Mouse (Mus musculus) MEL (cell line): Measurements from ENCODE around the gene Hnrnpr. TPM values are rescaled to one million over a fixed set of nuclear protein-coding genes. Genes with fewer than 3 reads are reported as not detected.

Source experiments
- DNase-seq: peaks from one replicate; pipeline ENCODE4 v3.0.0; 2011; ENCODE audit warnings: low read depth, low spot score
- H3K27ac ChIP-seq: 2 replicates; pipeline ENCODE4 v1.5.1; 2012; ENCODE audit warnings: low read depth, mild to moderate bottlenecking, control low read depth, low read length, moderate library complexity; ENCODE audit not compliant: control insufficient read depth
- H3K27me3 ChIP-seq, 2 experiments: fragments of 150-350 bp in 1 of 2; sonication (generic) in 1 of 2; 2 replicates each; pipeline ENCODE4 v1.6.1; 2012; ENCODE audit warnings: low read length in 2 of 2, mild to moderate bottlenecking in 2 of 2, improper control_type of control experiment in 1 of 2, moderate library complexity in 1 of 2; ENCODE audit not compliant: insufficient read depth in 2 of 2, control insufficient read depth in 1 of 2
- H3K36me3 ChIP-seq, 2 experiments: 2 replicates each; pipeline ENCODE4 v1.6.1; 2012 to 2014; ENCODE audit warnings: low read length in 2 of 2, improper control_type of control experiment in 1 of 2, inconsistent platforms in 1 of 2, mild to moderate bottlenecking in 1 of 2; ENCODE audit not compliant: insufficient read depth in 2 of 2, control insufficient read depth in 1 of 2
- H3K4me1 ChIP-seq, 2 experiments: fragments of 150-350 bp in 1 of 2; sonication (generic) in 1 of 2; 2 replicates each; pipeline ENCODE4 v1.6.1; 2012; ENCODE audit warnings: low read length in 2 of 2, improper control_type of control experiment in 1 of 2, mild to moderate bottlenecking in 1 of 2; ENCODE audit not compliant: insufficient read depth in 2 of 2, control insufficient read depth in 1 of 2
- H3K4me3 ChIP-seq, 2 experiments: fragments of 150-350 bp in 1 of 2; sonication (generic) in 1 of 2; 2 replicates each; pipeline ENCODE4 v1.5.1; 2012; ENCODE audit warnings: low read depth in 2 of 2, low read length in 2 of 2, mild to moderate bottlenecking in 2 of 2, moderate library complexity in 2 of 2, control low read depth in 1 of 2, improper control_type of control experiment in 1 of 2; ENCODE audit not compliant: control insufficient read depth in 1 of 2, insufficient read depth in 1 of 2
- H3K79me2 ChIP-seq: 2 replicates; pipeline ENCODE4 v1.6.1; 2012; ENCODE audit warnings: mild to moderate bottlenecking, low read length, moderate library complexity; ENCODE audit not compliant: control insufficient read depth, poor library complexity, insufficient read depth
- H3K9ac ChIP-seq: 2 replicates; pipeline ENCODE4 v1.6.1; 2012; ENCODE audit warnings: low read depth, mild to moderate bottlenecking, control low read depth, low read length, moderate library complexity; ENCODE audit not compliant: control insufficient read depth, poor library complexity, severe bottlenecking
- H3K9me3 ChIP-seq: fragments of 150-350 bp; sonication (generic); replicated peaks from 2 replicates; pipeline ENCODE4 v1.6.1; 2012; ENCODE audit warnings: mild to moderate bottlenecking, low read length, improper control_type of control experiment, moderate library complexity; ENCODE audit not compliant: insufficient read depth
- BHLHE40 ChIP-seq: IDR thresholded peaks from 2 replicates; pipeline ENCODE4 v1.6.1; 2012; ENCODE audit warnings: low read depth, mild to moderate bottlenecking, inconsistent platforms, low read length, improper control_type of control experiment, borderline replicate concordance
- CHD1 ChIP-seq: IDR thresholded peaks from 2 replicates; pipeline ENCODE4 v1.6.1; 2012; ENCODE audit warnings: low read depth, mild to moderate bottlenecking, inconsistent platforms, low read length, improper control_type of control experiment
- CHD2 ChIP-seq: IDR thresholded peaks from 2 replicates; pipeline ENCODE4 v1.6.1; 2011; ENCODE audit warnings: low read length, improper control_type of control experiment
- CTCF ChIP-seq, 3 experiments: IDR thresholded peaks in 2 of 3; conservative IDR thresholded peaks in 1 of 3; 2 replicates each; pipeline ENCODE4 v1.5.1; 2011 to 2012; ENCODE audit warnings: low read length in 3 of 3, low read depth in 2 of 3, mild to moderate bottlenecking in 2 of 3, improper control_type of control experiment in 1 of 3, inconsistent platforms in 1 of 3, mixed read lengths in 1 of 3, moderate library complexity in 1 of 3; ENCODE audit not compliant: control insufficient read depth in 1 of 3, insufficient read depth in 1 of 3, poor library complexity in 1 of 3, severe bottlenecking in 1 of 3
- E2F4 ChIP-seq: IDR thresholded peaks from 2 replicates; pipeline ENCODE4 v1.6.1; 2011; ENCODE audit warnings: low read depth, low read length, improper control_type of control experiment, borderline replicate concordance
- ELF1 ChIP-seq: IDR thresholded peaks from 2 replicates; pipeline ENCODE4 v1.6.1; 2014; ENCODE audit warnings: low read depth, mild to moderate bottlenecking, inconsistent platforms, low read length, improper control_type of control experiment, moderate library complexity
- EP300 ChIP-seq, 2 experiments: IDR thresholded peaks; 2 replicates each; pipeline ENCODE4 v1.6.1; 2011; ENCODE audit warnings: improper control_type of control experiment in 2 of 2, low read length in 2 of 2, low read depth in 1 of 2, mild to moderate bottlenecking in 1 of 2
- ETS1 ChIP-seq: IDR thresholded peaks from 2 replicates; pipeline ENCODE4 v1.6.1; 2012; ENCODE audit warnings: low read depth, mild to moderate bottlenecking, inconsistent platforms, low read length, improper control_type of control experiment, moderate library complexity
- GATA1 ChIP-seq: IDR thresholded peaks from 2 replicates; pipeline ENCODE4 v1.6.1; 2011; ENCODE audit warnings: low read depth, low read length, improper control_type of control experiment
- HCFC1 ChIP-seq: IDR thresholded peaks from 2 replicates; pipeline ENCODE4 v1.6.1; 2012; ENCODE audit warnings: low read depth, mild to moderate bottlenecking, inconsistent platforms, low read length, improper control_type of control experiment, moderate library complexity
- JUND ChIP-seq: IDR thresholded peaks from 2 replicates; pipeline ENCODE4 v1.6.1; 2011; ENCODE audit warnings: low read depth, mild to moderate bottlenecking, improper control_type of control experiment, low read length
- KAT2A ChIP-seq: conservative IDR thresholded peaks from 2 replicates; pipeline ENCODE4 v1.6.1; 2012; ENCODE audit warnings: low read depth, low read length, improper control_type of control experiment, inconsistent platforms
- MAFK ChIP-seq: IDR thresholded peaks from 2 replicates; pipeline ENCODE4 v1.6.1; 2011; ENCODE audit warnings: low read depth, mild to moderate bottlenecking, low read length, improper control_type of control experiment, borderline replicate concordance
- MAX ChIP-seq: IDR thresholded peaks from 2 replicates; pipeline ENCODE4 v1.6.1; 2011; ENCODE audit warnings: low read length, improper control_type of control experiment
- MYB ChIP-seq: IDR thresholded peaks from 2 replicates; pipeline ENCODE4 v1.6.1; 2011; ENCODE audit warnings: mild to moderate bottlenecking, low read depth, low read length, improper control_type of control experiment
- MYC ChIP-seq: IDR thresholded peaks from 2 replicates; pipeline ENCODE4 v1.6.1; 2011; ENCODE audit warnings: low read depth, mild to moderate bottlenecking, low read length, improper control_type of control experiment, moderate library complexity
- NELFE ChIP-seq: IDR thresholded peaks from 2 replicates; pipeline ENCODE4 v1.6.1; 2011; ENCODE audit warnings: low read depth, low read length, improper control_type of control experiment
- NRF1 ChIP-seq: IDR thresholded peaks from 2 replicates; pipeline ENCODE4 v1.6.1; 2014; ENCODE audit warnings: low read depth, mild to moderate bottlenecking, inconsistent platforms, low read length, improper control_type of control experiment, moderate library complexity; ENCODE audit not compliant: poor library complexity, insufficient read depth, severe bottlenecking
- POLR2A ChIP-seq, 2 experiments: IDR thresholded peaks; 2 replicates each; pipeline ENCODE4 v1.6.1; 2011 to 2012; ENCODE audit warnings: low read length in 2 of 2, mild to moderate bottlenecking in 2 of 2, control low read depth in 1 of 2, improper control_type of control experiment in 1 of 2, low read depth in 1 of 2, moderate library complexity in 1 of 2; ENCODE audit not compliant: control insufficient read depth in 1 of 2, insufficient read depth in 1 of 2, poor library complexity in 1 of 2
- POLR2AphosphoS5 ChIP-seq: IDR thresholded peaks from 2 replicates; pipeline ENCODE4 v1.6.1; 2012; ENCODE audit warnings: low read depth, borderline replicate concordance, mild to moderate bottlenecking, inconsistent platforms, low read length, moderate library complexity, mixed read lengths
- RAD21 ChIP-seq: IDR thresholded peaks from 2 replicates; pipeline ENCODE4 v1.6.1; 2011; ENCODE audit warnings: mild to moderate bottlenecking, low read depth, low read length, improper control_type of control experiment
- SMC3 ChIP-seq: IDR thresholded peaks from 2 replicates; pipeline ENCODE4 v1.6.1; 2011; ENCODE audit warnings: low read depth, low read length, improper control_type of control experiment
- TAL1 ChIP-seq: IDR thresholded peaks from 2 replicates; pipeline ENCODE4 v1.6.1; 2012; ENCODE audit warnings: mild to moderate bottlenecking, inconsistent platforms, low read length, moderate library complexity, mixed read lengths
- TBP ChIP-seq: IDR thresholded peaks from 2 replicates; pipeline ENCODE4 v1.8.0; 2011; ENCODE audit warnings: low read depth, low read length, improper control_type of control experiment
- TCF12 ChIP-seq: IDR thresholded peaks from 2 replicates; pipeline ENCODE4 v1.6.1; 2014; ENCODE audit warnings: low read depth, mild to moderate bottlenecking, inconsistent platforms, low read length, improper control_type of control experiment, moderate library complexity
- UBTF ChIP-seq: IDR thresholded peaks from 2 replicates; pipeline ENCODE4 v1.6.1; 2012; ENCODE audit warnings: low read depth, mild to moderate bottlenecking, inconsistent platforms, low read length, improper control_type of control experiment, moderate library complexity, borderline replicate concordance; ENCODE audit not compliant: insufficient read depth
- USF1 ChIP-seq: IDR thresholded peaks from 2 replicates; pipeline ENCODE4 v1.6.1; 2014; ENCODE audit warnings: low read depth, mild to moderate bottlenecking, inconsistent platforms, low read length, improper control_type of control experiment, moderate library complexity
- ZC3H11A ChIP-seq: IDR thresholded peaks from 2 replicates; pipeline ENCODE4 v1.6.1; 2012; ENCODE audit warnings: low read depth, mild to moderate bottlenecking, inconsistent platforms, low read length, improper control_type of control experiment
- ZKSCAN1 ChIP-seq: IDR thresholded peaks from 2 replicates; pipeline ENCODE4 v1.6.1; 2012; ENCODE audit warnings: low read depth, mild to moderate bottlenecking, inconsistent platforms, low read length, improper control_type of control experiment, moderate library complexity
- ZMIZ1 ChIP-seq: IDR thresholded peaks from 2 replicates; pipeline ENCODE4 v1.6.1; 2012; ENCODE audit warnings: low read depth, mild to moderate bottlenecking, inconsistent platforms, low read length, improper control_type of control experiment, moderate library complexity
- ZNF384 ChIP-seq: IDR thresholded peaks from 2 replicates; pipeline ENCODE4 v1.6.1; 2012; ENCODE audit warnings: low read depth, mild to moderate bottlenecking, inconsistent platforms, low read length, improper control_type of control experiment
- polyA plus RNA-seq, 2 experiments: library from polyadenylated mRNA; stranded (reverse) in 1 of 2; unstranded in 1 of 2; fragments of >175 nt in 1 of 2; fragments of >200 nt in 1 of 2; gene quantifications; 2 replicates each; pipeline versions ENCODE4 v1.2.1 to v1.2.4; 2012; ENCODE audit warnings: low replicate concordance in 2 of 2, low read depth in 1 of 2; ENCODE audit not compliant: insufficient read length in 2 of 2, insufficient read depth in 1 of 2, missing spikeins in 1 of 2
- total RNA-seq: library from RNA; depleted of rRNA; stranded (reverse); fragments of 300-350 nt; gene quantifications from 2 replicates; pipeline ENCODE4 v1.2.3, GENCODE M21; 2012

Hnrnpr gene
- total and polyA plus RNA-seq, 3 experiments = 97.2 to 366 (median 148) TPM

- Histone ChIP-seq H3K4me3 (peak overlapping the region; percentile 76 to 95), H3K27ac (peak overlapping the region; percentile 28; the same call in 1 of the 2 replicates), H3K4me1 (peaks cover 0 to 11% of the 10 kb centered on the region in 2 experiments; a peak in 2 of 4 replicates), H3K79me2 (peaks cover 4% of the 10 kb centered on the region), H3K9ac (peak overlapping the region; percentile 72), H3K9me3 (no peaks in the 10 kb centered on the region), H3K27me3 (no peaks in the 10 kb centered on the region; a peak in 2 of 4 replicates)
- no peak for DNase-seq
- no peak for TF ChIP-seq GATA1
- peak; percentile 26; the same call in 1 of the 2 replicates for TF ChIP-seq ZMIZ1
- TF ChIP-seq, all 39 proteins: peak for 1
- H3K36me3 ChIP-seq = peaks cover 2 to 10% of the 10 kb centered on the region in 2 experiments; a peak in 3 of 4 replicates
Observed at GRCm38 (mm10) chr4:136284891-136285290, 25.9 kb upstream of the Hnrnpr start.

GRCm38 (mm10) chr4:136285348-136285810 is 25.4 kb upstream of the Hnrnpr start:
- peak; percentile 94 for DNase-seq
- H3K4me1 ChIP-seq = peaks cover 0 to 11% of the 10 kb centered on the region in 2 experiments; a peak in 2 of 4 replicates
- no peaks in the 10 kb centered on the region for H3K9me3 ChIP-seq
- H3K9ac ChIP-seq = peak overlapping the region; percentile 74
- peaks cover 4% of the 10 kb centered on the region for H3K79me2 ChIP-seq
- H3K4me3 ChIP-seq = peak overlapping the region; percentile 76 to 95
- H3K27ac ChIP-seq = peak overlapping the region; percentile 62
- peaks cover 2 to 10% of the 10 kb centered on the region in 2 experiments; a peak in 3 of 4 replicates for H3K36me3 ChIP-seq
- H3K27me3 ChIP-seq = no peaks in the 10 kb centered on the region; a peak in 2 of 4 replicates
- no peak for TF ChIP-seq EP300 (IDR thresholded peaks at IDR 0.05; ENCODE audit: low read depth in 1 of 2, low read length in 2 of 2)
- TF ChIP-seq CTCF (IDR thresholded peaks at IDR 0.05 in 2 of 3, conservative IDR thresholded peaks at IDR 0.05 in 1 of 3; ENCODE audit: control insufficient read depth in 1 of 3, insufficient read depth in 1 of 3, low read depth in 2 of 3, low read length in 3 of 3, poor library complexity in 1 of 3, severe bottlenecking in 1 of 3) = no peak
- no peak for TF ChIP-seq BHLHE40
- no peak for TF ChIP-seq MAFK
- no peak for TF ChIP-seq ETS1
- TF ChIP-seq POLR2A (IDR thresholded peaks at IDR 0.05; ENCODE audit: control insufficient read depth in 1 of 2, insufficient read depth in 1 of 2, low read depth in 1 of 2, low read length in 2 of 2, poor library complexity in 1 of 2) = peak in 1 of 2 experiments; percentile 42; a peak in 1 of 4 replicates
- no peak for TF ChIP-seq TBP
- TF ChIP-seq USF1 = peak; percentile 35; the same call in 1 of the 2 replicates
- TF ChIP-seq NELFE = peak; percentile 42; the same call in 1 of the 2 replicates
- TF ChIP-seq MYC = no peak; the same call in 1 of the 2 replicates
- peak; percentile 95 for TF ChIP-seq KAT2A
- TF ChIP-seq HCFC1 = peak; percentile 91
- no peak for TF ChIP-seq E2F4
- no peak for TF ChIP-seq CHD1
- TF ChIP-seq NRF1 = peak; percentile 55; the same call in 1 of the 2 replicates
- no peak for TF ChIP-seq RAD21
- no peak for TF ChIP-seq POLR2AphosphoS5
- no peak for TF ChIP-seq JUND
- TF ChIP-seq ZC3H11A = no peak
- TF ChIP-seq MAX = no peak; the same call in 1 of the 2 replicates
- no peak for TF ChIP-seq ZKSCAN1
- peak; percentile 39; the same call in 1 of the 2 replicates for TF ChIP-seq TCF12
- TF ChIP-seq ELF1 = peak; percentile 84
- TF ChIP-seq ZMIZ1 = no peak; the same call in 1 of the 2 replicates
- TF ChIP-seq SMC3 = no peak
- TF ChIP-seq MYB = no peak
- 0 out of 2 replicates have a peak, but pooled peaks have one; percentile 9 for TF ChIP-seq CHD2
- 0 out of 2 replicates have a peak, but pooled peaks have one; percentile 44 for TF ChIP-seq ZNF384
- no peak for TF ChIP-seq UBTF
- no peak for TF ChIP-seq TAL1
